9 mouse cellular contexts compared by ENCODE assay signal in the genomic region with DNA sequence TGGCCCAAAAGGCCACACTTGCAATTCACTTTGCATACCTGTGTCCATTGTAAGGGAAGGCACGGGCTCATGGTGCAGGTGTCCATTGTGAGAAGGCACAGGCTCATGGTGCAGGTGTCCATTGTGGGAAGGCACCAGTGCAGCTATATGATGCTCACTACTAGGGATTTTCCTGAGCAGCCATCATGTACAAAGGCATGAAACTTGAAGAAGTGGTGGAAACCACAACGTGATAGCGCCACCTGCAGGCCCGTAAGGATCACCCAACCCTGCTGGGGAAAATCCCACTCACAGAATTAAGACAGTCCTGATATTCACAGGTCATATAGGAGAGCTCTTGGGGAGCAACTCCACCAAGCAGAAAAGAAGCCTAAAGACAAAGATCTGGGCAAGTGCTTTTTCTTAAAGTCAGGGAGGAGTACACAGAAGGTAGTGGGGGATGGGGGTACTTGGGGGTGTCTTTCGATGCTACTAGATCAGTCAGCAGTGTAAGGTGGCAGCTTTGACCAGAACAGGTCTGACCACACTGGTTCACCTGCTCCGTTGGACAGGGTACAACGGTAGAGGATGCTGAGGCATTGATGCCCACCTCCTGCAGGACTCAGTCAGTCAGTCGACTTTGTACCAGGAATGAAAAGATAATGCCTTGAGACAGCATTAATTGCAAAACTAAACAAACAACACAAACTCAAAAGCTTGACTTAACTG. TPM values are rescaled to one million over a fixed set of nuclear protein-coding genes. Genes with fewer than 3 reads are reported as not detected.
A peak's percentile ranks its signal among the peaks of the same experiment; 100 is the strongest.
DNase-seq lines count a peak whose midpoint lies in the region; ATAC-seq and TF ChIP-seq lines count a peak whose summit lies in the region.
"Had no signal": no experiment of that assay in that cellular context is flagged by ENCODE, and none has a peak within 500 bp of the region (broad histone marks: within the 10 kb centered on the region; RNA-seq: fewer than 3 reads in every experiment).

No protein-coding gene starts in this region.

- DNase-seq in testis, postnatal 14 days (ENCODE audit: low spot score) = no peak
- peak; percentile 65 for DNase-seq in c-Kit-positive CD71-positive TER-119-negative erythroid progenitor cells, embryonic 14.5 days (ENCODE audit: low read depth)
- DNase-seq in forebrain, embryonic 14.5 days (ENCODE audit: low spot score) = peak; percentile 78
- peak; percentile 30 to 61 for DNase-seq in kidney, adult 8-10 months
- no peak for DNase-seq in liver, embryonic 11.5 days (ENCODE audit: low spot score)
- DNase-seq in thymus, postnatal 0 days (ENCODE audit: low spot score) = peak; percentile 77

- no peak overlapping the region for H3K27ac ChIP-seq in testis, adult 2 months (ENCODE audit: control insufficient read depth, insufficient read depth, low read depth, low read length)
- no peak overlapping the region for H3K27ac ChIP-seq in forebrain, embryonic 14.5 days (ENCODE audit: low read depth, low read length)
- H3K27ac ChIP-seq in liver, embryonic 11.5 days (ENCODE audit: low read depth, low read length) = no peak overlapping the region

- H3K9ac ChIP-seq in forebrain, embryonic 14.5 days (ENCODE audit: low read length) = no peak overlapping the region
- H3K9ac ChIP-seq in liver, embryonic 11.5 days (ENCODE audit: low read depth, low read length) = no peak overlapping the region

- no peaks in the 10 kb centered on the region for H3K27me3 ChIP-seq in testis, adult 2 months (ENCODE audit: control insufficient read depth, insufficient read depth, low read length)
- no peaks in the 10 kb centered on the region for H3K27me3 ChIP-seq in forebrain, embryonic 14.5 days (replicated peaks; ENCODE audit: control insufficient read depth, insufficient read depth, low read length)
- no peaks in the 10 kb centered on the region for H3K27me3 ChIP-seq in liver, embryonic 11.5 days (replicated peaks; ENCODE audit: control insufficient read depth, insufficient read depth, low read length)
- no peaks in the 10 kb centered on the region for H3K27me3 ChIP-seq in myocyte (ENCODE audit: control insufficient read depth, insufficient read depth, insufficient read length)

- H3K79me2 ChIP-seq in myocyte (ENCODE audit: control insufficient read depth, insufficient read depth) = no peaks in the 10 kb centered on the region

- peak; percentile 72 for ATAC-seq in forebrain, embryonic 14.5 days
- 0 out of 2 replicates have a peak, but pooled peaks have one; percentile 38 for ATAC-seq in liver, embryonic 11.5 days (replicated peaks; ENCODE audit: low FRiP score)

- H3K4me1 ChIP-seq in testis, adult 2 months (ENCODE audit: control insufficient read depth, insufficient read depth, low read length) = no peaks in the 10 kb centered on the region
- no peaks in the 10 kb centered on the region for H3K4me1 ChIP-seq in forebrain, embryonic 14.5 days (ENCODE audit: control insufficient read depth, insufficient read depth, low read length)
- H3K4me1 ChIP-seq in liver, embryonic 11.5 days (replicated peaks; ENCODE audit: control insufficient read depth, insufficient read depth, low read length) = 0 out of 2 replicates have a peak, but pooled peaks cover 3% of the 10 kb centered on the region

- no peaks in the 10 kb centered on the region for H3K9me3 ChIP-seq in forebrain, embryonic 14.5 days (replicated peaks; ENCODE audit: control insufficient read depth, low read length)
- no peaks in the 10 kb centered on the region for H3K9me3 ChIP-seq in liver, embryonic 11.5 days (ENCODE audit: control insufficient read depth, low read length)

- H3K4me2 ChIP-seq in forebrain, embryonic 14.5 days (ENCODE audit: low read length) = no peak overlapping the region
- H3K4me2 ChIP-seq in liver, embryonic 11.5 days = no peak overlapping the region
- H3K4me2 ChIP-seq in myocyte (ENCODE audit: low read depth) = no peak overlapping the region

- no peak overlapping the region for H3ac ChIP-seq in myocyte (ENCODE audit: control insufficient read depth, insufficient read length)

- H3K36me3 ChIP-seq in testis, adult 2 months (ENCODE audit: control insufficient read depth, insufficient read depth, low read length) = no peaks in the 10 kb centered on the region
- peaks cover 25% of the 10 kb centered on the region for H3K36me3 ChIP-seq in forebrain, embryonic 14.5 days (ENCODE audit: control insufficient read depth, insufficient read depth, low read length)
- no peaks in the 10 kb centered on the region for H3K36me3 ChIP-seq in liver, embryonic 11.5 days (ENCODE audit: control insufficient read depth, insufficient read depth, low read length)
- peaks cover 21% of the 10 kb centered on the region for H3K36me3 ChIP-seq in myocyte (ENCODE audit: control insufficient read depth, insufficient read depth)

- TF ChIP-seq POLR2A in testis, adult 2 months (IDR thresholded peaks at IDR 0.05; ENCODE audit: control insufficient read depth, low read depth, low read length) = no peak
- TF ChIP-seq POLR2A in myocyte (IDR thresholded peaks at IDR 0.05; ENCODE audit: insufficient read length, low read depth) = peak; percentile 33

- no peak overlapping the region for H3K4me3 ChIP-seq in testis, adult 2 months (ENCODE audit: control insufficient read depth, low read depth, low read length)
- H3K4me3 ChIP-seq in forebrain, embryonic 14.5 days (ENCODE audit: low read depth, low read length) = no peak overlapping the region
- H3K4me3 ChIP-seq in liver, embryonic 11.5 days (ENCODE audit: low read depth, low read length) = no peak overlapping the region
- no peak overlapping the region for H3K4me3 ChIP-seq in myocyte
- H3K4me3 ChIP-seq: erythroblast, embryonic 14.5 days had no signal

- WGBS in forebrain, embryonic 14.5 days = 38% methylated on average over 8 of the region's 8 CpGs
- WGBS in liver, embryonic 11.5 days = 39% methylated on average over 8 of the region's 8 CpGs

- TF ChIP-seq CTCF in testis, adult 2 months (IDR thresholded peaks at IDR 0.05; ENCODE audit: control insufficient read depth, insufficient read depth, insufficient replicate concordance, low read depth, low read length) = peak; percentile 57; the same call in 1 of the 2 replicates

TF ChIP-seq in myocyte, 11 proteins besides CTCF, POLR2A, EP300 and RAD21:
- no peak for TF ChIP-seq REST (IDR thresholded peaks at IDR 0.05; ENCODE audit: insufficient read depth, insufficient read length)
- peak; percentile 44 for TF ChIP-seq POLR2AphosphoS2 (IDR thresholded peaks at IDR 0.05; ENCODE audit: insufficient read length, low read depth)

RNA-seq across cellular contexts. Expression of gene Prnd, which starts 11.1 kb away (rescaled TPM):
- 57.2 and 107 TPM in 2 replicates for polyA plus RNA-seq in testis, adult 2 months (2012; rRNA removed)
- polyA plus RNA-seq in forebrain, embryonic 14.5 days (2014; fragmentation: Nextera tagmentation; extraction: Ambion mirVana) = 13.6 and 14.1 TPM in 2 replicates
- polyA plus RNA-seq in liver, embryonic 11.5 days (2014; fragmentation: Nextera tagmentation; extraction: Ambion mirVana) = 1.6 and 2.5 TPM in 2 replicates
- polyA plus RNA-seq in myocyte (2012; fragmentation: generic; extraction: Trizol) = not detected
- 3.4 and 4.0 TPM in 2 replicates for polyA plus RNA-seq in thymus, postnatal 0 days (2015; fragmentation: Nextera tagmentation; extraction: Ambion mirVana)
- polyA plus RNA-seq: erythroblast, embryonic 14.5 days had no signal

RNA-seq across cellular contexts. Expression of gene Prn, which starts 29.8 kb away (rescaled TPM):
- polyA plus RNA-seq in testis, adult 2 months (2012; rRNA removed) = 0.06 TPM in 1 of 2 replicates, not detected in the other
- 0.32 TPM in 1 of 2 replicates, not detected in the other for polyA plus RNA-seq in forebrain, embryonic 14.5 days (2014; fragmentation: Nextera tagmentation; extraction: Ambion mirVana)
- 0.25 TPM in 1 of 2 replicates, not detected in the other for polyA plus RNA-seq in liver, embryonic 11.5 days (2014; fragmentation: Nextera tagmentation; extraction: Ambion mirVana)
- polyA plus RNA-seq in myocyte (2012; fragmentation: generic; extraction: Trizol) = 0.10 TPM
- polyA plus RNA-seq in thymus, postnatal 0 days (2015; fragmentation: Nextera tagmentation; extraction: Ambion mirVana) = not detected in 2 replicates
- polyA plus RNA-seq: erythroblast, embryonic 14.5 days had no signal

RNA-seq across cellular contexts. Expression of gene Prnp, which starts 29.8 kb away (rescaled TPM):
- polyA plus RNA-seq in testis, adult 2 months (2012; rRNA removed) = 11.5 and 14.5 TPM in 2 replicates
- 111 and 125 TPM in 2 replicates for polyA plus RNA-seq in forebrain, embryonic 14.5 days (2014; fragmentation: Nextera tagmentation; extraction: Ambion mirVana)
- 32.6 and 33.3 TPM in 2 replicates for polyA plus RNA-seq in liver, embryonic 11.5 days (2014; fragmentation: Nextera tagmentation; extraction: Ambion mirVana)
- polyA plus RNA-seq in myocyte (2012; fragmentation: generic; extraction: Trizol) = 133 TPM
- polyA plus RNA-seq in thymus, postnatal 0 days (2015; fragmentation: Nextera tagmentation; extraction: Ambion mirVana) = 43.3 and 46.2 TPM in 2 replicates

Comparison
In these comparisons a context has a peak if more than half of its experiments do, and no peak if none do; other contexts are left out.
1. DNase-seq: peak in c-Kit-positive CD71-positive TER-119-negative erythroid progenitor cells, embryonic 14.5 days (single experiment), forebrain, embryonic 14.5 days (single experiment), kidney, adult 8-10 months (2 of 2) and thymus, postnatal 0 days (single experiment); none in testis, postnatal 14 days (single experiment) and liver, embryonic 11.5 days (single experiment).